Mouse (Mus musculus) gastrocnemius, postnatal 10 days (tissue): ENCODE data around the gene Axl. TPM values are rescaled to one million over a fixed set of nuclear protein-coding genes. Genes with fewer than 3 reads are reported as not detected.
"Not testable (repeated sequence)": the region's sequence is repeated elsewhere in the genome, so short reads cannot be mapped to it uniquely, and the experiment has no call there.

Source experiments
- DNase-seq: peaks from one replicate; pipeline ENCODE4 v3.0.0; 2021; ENCODE audit warnings: mixed read lengths
- total RNA-seq, 2 experiments: library from RNA; stranded (reverse); gene quantifications; 2 replicates each; pipeline ENCODE4 v1.2.3; 2021

The Axl gene
- total RNA-seq, 2 experiments from 2014 or later = 89.3 to 110 TPM

DNA sequence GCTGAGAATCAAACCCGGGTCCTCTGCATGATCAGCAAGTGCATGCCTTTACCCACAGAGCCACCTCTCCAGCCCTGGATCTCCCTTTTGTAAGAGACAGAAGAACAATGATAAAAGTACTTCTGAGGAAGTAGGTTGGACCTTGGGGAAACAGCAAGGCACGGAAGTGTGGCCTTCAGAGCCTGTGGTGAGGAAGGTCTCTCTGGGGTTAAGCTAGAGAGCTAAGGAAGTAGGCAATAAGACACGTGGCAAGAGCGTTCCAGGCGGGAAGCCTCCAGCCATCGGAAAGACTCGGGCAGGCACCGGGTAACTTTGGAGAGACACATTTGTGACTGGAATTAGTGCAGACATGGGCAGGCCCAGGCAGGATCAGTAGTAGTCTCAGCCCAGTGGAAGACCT, 6.3 kb upstream of the Axl start:
- DNase-seq = no peak

DNA sequence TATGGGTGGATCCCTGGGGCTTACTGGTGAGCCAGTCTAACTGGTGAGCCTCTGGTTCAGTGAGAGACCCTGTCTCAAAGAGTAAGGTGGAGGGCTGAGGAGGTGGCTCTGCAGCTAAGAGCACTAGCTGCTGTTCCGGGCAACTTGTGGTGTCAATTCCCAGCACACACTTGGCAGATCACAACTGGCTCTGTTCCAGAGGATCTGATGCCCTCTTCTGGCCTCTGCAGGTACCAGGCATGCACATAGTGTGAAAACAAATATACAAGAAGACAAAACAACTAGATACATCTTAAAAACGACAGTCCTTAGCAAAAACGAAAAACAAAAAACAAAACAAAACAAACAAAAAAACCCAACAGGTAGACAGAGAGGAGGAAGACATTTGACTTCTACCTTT, 5.2 kb upstream of the Axl start:
- DNase-seq = peak; percentile 43

GRCm38 (mm10) chr7:25792966-25793365, 4.5 kb upstream of the Axl start:
- not testable (repeated sequence) for DNase-seq

GRCm38 (mm10) chr7:25790615-25791014, 2.1 kb upstream of the Axl start:
- no peak for DNase-seq

DNA sequence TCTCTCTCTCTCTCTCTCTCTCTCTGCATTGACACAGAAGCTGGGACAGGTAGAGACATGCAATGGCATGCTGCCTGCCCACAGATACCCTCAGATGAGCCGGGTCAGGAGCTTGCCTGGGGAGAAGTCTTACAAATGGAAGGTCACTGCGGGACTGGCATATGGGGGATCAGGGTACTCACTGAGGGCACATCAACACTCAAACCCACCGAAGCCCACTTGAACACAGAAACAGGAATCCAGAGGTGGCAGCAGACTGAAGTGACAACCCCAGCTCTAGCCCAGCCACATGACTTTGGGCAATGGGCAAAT, 580 bp upstream of the Axl start:
- DNase-seq = no peak

DNA sequence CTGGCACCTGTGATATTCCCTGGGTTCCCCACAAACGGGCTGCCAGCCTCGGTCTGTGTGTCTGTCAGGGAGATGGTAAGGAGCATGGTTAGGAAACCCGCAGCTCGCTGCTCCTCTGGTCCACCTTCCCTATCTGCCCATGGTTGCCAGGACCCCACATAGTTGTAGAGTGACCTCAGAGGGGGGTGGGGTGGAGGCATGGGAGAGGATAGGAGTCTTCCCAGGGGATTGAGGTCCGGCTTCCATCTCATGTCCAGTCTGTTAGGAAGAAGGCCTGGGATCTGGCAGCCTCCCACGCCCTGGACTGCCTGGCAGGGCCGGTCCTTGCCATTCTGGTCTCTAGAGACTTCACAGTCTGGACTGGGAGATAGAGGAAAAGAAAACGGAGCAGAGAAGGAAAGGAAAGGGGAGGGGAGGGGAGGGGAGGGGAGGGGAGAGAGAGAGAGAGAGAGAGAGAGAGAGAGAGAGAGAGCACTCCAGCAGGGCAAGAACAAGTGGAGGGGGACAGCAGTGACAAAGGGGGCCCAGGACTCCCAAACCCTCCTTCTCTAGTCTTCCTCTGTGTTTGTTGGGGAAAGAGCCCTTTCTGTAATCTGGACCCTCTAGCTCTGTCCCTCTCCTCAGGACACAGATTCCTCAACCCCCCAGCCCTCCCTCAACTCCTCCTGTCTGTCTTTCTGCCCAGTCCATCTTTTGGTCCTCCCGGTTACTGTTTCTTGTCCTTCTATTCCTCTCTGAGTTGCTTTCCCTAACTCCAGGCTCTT, 867 bp downstream of the Axl start:
- no peak for DNase-seq

GRCm38 (mm10) chr7:25786974-25787373, 1.5 kb downstream of the Axl start:
- no peak for DNase-seq

- no peak for DNase-seq
These were observed 2.8 kb downstream of the Axl start for GRCm38 (mm10) chr7:25785752-25786151.

DNA sequence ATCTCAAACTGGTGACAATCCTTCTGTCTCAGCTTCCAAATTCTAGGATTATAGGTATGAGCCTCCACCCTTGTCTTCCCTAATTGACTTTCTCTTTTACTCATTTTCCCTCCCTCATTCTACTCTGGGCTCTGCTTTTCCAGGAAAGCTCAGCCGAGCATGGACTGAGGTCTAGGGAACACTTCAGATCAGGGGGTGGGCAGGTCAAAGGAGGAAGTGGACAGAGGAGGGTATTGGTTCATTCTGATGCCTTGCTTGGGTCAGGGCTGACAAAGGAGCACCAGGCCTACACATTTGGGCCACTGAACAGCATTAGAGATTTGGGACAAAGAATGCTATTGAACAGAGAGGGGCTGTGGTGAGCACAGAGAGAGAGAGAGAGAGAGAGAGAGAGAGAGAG, 3.7 kb downstream of the Axl start:
- DNase-seq = no peak

GRCm38 (mm10) chr7:25783746-25784145, 4.8 kb downstream of the Axl start:
- no peak for DNase-seq

GRCm38 (mm10) chr7:25782744-25783143, 5.8 kb downstream of the Axl start:
- no peak for DNase-seq

DNA sequence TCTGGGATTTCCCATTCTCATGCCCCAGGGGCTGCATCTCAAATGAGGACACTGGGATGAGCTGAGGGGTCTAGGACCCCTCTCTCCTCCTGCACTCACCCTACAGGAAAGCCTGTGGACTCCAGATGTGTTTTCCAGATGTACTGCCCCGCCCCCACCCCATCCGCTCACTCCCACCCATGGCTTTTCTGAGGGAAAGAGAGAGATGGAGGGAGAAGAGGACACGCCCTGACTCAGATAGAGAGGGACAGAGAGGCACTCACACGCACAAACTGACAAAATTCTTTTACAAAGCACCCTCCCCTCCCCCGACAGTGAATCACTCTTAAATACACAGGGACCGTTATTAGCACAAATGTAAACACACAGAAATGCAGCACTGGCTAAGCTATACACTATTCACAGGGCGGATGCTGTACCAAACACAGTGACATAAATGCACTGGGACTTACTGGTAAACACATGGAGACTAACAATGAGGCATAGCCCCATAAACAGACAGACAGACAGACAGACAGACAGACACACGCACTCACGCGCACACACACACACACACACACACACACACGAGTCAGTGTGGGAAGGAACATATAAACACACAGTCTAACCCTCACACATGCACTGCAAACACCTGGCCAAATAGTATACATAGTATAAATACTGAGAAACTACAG, 6.4 kb downstream of the Axl start:
- DNase-seq = no peak

DNA sequence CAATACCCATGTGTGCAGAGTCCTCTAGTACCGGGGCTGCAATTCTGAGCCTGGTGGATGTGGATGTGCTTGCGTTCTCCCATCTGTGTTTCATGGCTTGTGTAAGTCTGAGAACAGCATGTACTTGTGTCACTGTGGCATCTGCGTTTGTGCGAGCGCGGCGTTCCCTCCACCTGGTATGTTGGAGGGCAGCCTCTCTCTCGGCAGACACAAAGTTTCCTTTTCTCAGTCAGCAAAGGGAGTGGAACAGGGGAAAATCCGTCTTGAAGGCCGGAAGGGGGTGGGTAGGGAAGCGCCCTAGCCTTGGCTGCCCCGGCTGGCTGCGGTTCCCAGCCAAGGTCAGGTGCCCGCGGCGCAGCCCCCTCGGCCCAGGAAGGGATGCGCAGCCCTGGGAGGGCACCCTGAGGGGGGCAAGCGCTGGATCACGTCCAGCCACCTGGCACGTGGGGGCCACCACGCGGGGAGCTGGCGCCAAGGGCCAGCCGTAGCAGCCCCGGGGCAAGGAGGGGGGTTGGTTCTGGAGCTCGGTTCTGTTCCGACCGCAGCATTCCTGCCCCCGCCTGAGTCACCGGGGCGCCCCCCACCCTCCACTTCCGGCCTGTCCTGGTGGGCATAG, 7.1 kb downstream of the Axl start:
- peak; percentile 54 for DNase-seq

GRCm38 (mm10) chr7:25780753-25781152, 7.8 kb downstream of the Axl start:
- no peak for DNase-seq

DNA sequence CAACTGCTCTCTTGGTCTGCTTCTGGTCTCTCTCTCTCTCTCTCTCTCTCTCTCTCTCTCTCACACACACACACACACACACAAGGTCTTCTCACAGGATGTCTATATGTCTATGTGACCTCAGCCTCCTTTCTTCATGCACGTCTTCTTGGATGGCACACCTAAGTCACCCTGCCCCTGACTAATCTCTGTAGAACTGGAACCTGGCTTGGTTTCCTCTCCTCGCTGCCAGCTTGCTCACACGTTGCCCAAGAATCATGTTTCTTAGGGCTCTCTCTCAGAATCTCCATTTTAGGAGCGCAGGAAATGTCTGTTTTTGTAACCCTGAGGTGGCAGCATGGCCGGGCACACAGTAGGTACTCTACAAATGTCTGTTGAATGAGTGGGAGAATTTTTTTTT, 8.5 kb downstream of the Axl start:
- no peak for DNase-seq

- no peak for DNase-seq
These were observed 20.3 kb downstream of the Axl start for GRCm38 (mm10) chr7:25768229-25768628.

- no peak for DNase-seq
These were observed 22.4 kb downstream of the Axl start for GRCm38 (mm10) chr7:25766108-25766507.

DNA sequence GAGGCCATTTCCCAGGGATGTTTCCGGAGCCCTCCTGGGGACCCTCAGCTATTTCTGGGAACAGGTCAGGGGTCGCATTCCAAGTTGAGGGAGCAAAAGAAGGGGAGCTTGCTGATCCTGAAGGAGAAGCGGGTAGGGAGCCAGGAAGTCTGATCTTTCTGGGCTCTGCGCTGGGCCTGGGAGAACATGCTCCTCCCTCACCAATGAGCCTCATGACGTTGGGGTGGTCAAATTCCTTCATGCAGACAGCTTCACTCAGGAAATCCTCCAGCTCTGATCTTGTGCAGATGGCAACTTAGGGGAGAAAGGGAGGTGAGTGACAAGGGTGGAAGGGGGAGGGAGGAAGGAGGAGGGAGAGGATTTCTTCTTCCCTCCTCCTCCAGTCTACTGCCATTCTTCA, 24.3 kb downstream of the Axl start:
- DNase-seq = no peak

DNA sequence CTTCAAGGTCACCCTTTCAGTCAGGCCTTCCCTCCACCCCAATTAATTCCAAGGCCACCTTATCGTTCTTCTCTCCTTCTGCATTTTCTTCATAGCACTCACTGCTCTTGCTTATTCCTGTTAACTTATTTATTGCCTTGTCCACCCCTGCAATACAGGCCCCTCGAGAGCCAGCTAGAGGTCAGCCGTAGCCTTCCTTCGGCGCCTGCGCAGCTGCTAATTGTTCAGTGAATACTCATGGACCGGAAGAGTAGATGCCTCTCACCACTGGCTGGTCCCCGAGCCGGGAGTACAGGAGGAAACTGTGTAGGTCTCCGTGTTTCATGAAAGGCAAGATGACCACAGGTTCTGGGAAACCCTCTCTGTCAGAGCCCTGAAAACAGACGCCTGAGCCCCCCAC, 24.8 kb downstream of the Axl start:
- no peak for DNase-seq

- DNase-seq = no peak
These were observed 27.2 kb downstream of the Axl start for GRCm38 (mm10) chr7:25761354-25761753.

DNA sequence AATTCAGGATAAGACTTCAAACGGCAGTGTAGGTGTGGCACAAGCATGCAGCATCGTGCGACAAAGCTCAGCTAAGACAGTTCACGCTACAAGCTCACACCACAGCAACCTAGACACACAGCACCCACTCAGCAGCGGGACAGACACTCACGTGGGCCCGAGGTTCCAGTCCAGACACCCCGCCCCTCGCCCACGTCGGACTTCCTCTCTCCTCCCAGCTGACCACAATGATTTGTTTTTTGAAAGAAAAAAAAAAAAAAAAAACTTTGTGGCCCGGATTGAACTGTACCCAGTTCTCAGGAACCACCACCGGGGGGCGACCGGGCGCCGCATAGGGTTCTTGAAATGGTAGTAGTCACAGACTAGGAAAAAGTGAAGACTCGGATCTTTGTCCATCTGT, 32.5 kb downstream of the Axl start:
- DNase-seq = peak; percentile 93

DNA sequence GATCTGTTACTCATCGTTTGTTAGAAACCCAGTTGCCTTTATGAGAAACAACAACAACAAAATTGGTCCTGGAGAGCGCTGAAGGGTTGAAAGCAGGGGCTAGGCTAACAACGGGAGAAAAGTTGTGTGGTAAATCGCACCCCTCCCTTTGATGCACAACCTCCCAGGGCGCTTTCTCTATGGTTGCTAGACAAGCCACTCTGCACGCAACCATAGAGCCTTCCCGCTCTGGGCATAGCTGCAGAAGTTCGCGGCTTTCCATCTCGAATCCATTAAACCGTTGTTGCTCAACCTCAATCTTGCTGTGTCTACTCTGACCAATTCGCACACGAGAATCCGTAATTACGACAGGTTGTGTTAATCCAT, 33.1 kb downstream of the Axl start:
- peak; percentile 39 for DNase-seq

- DNase-seq = peak; percentile 98
These were observed 33.6 kb downstream of the Axl start, which contains the start of gene Hnrnpul1 for GRCm38 (mm10) chr7:25754738-25755467. Hnrnpul1 (minus strand) TSS chr7:25754757.
